Mouse (Mus musculus): ENCODE data around the gene Lrrc4b.

Lrrc4b gene

GRCm38 (mm10) chr7:44428968-44429521, at the start of gene Lrrc4b:
Gene Lrrc4b, plus strand, starts transcription at chr7:44429018.
- DNase-seq (ENCODE audit: low spot score in 2 of 2), result peak; percentile 76 to 80

- peak; percentile 82 to 85 for DNase-seq (ENCODE audit: low spot score in 2 of 2)
Observed at GRCm38 (mm10) chr7:44382541-44382940, 46.3 kb upstream of the Lrrc4b start.

- DNase-seq (ENCODE audit: low spot score in 2 of 2), result peak; percentile 82 to 88
Observed at GRCm38 (mm10) chr7:44383980-44384715, 44.7 kb upstream of the Lrrc4b start, which contains the start of gene Syt3. Gene Syt3, plus strand, starts transcription at chr7:44384102.

GRCm38 (mm10) chr7:44384716-44385059, 44.1 kb upstream of the Lrrc4b start:
- DNase-seq (ENCODE audit: low spot score in 2 of 2), result no peak

GRCm38 (mm10) chr7:44385720-44386119, 43.1 kb upstream of the Lrrc4b start, which contains the start of gene 1700008O03Rik:
Gene 1700008O03Rik, minus strand, starts transcription at chr7:44385820.
- no peak for DNase-seq (ENCODE audit: low spot score in 2 of 2)

GRCm38 (mm10) chr7:44391831-44392230, 37.0 kb upstream of the Lrrc4b start:
- no peak for DNase-seq (ENCODE audit: low spot score in 2 of 2)

- DNase-seq (ENCODE audit: low spot score in 2 of 2), result no peak
Observed at GRCm38 (mm10) chr7:44392341-44392740, 36.5 kb upstream of the Lrrc4b start.

- no peak for DNase-seq (ENCODE audit: low spot score in 2 of 2)
Observed at GRCm38 (mm10) chr7:44393284-44393683, 35.5 kb upstream of the Lrrc4b start.

- peak; percentile 53 to 57 for DNase-seq (ENCODE audit: low spot score in 2 of 2)
Observed at GRCm38 (mm10) chr7:44398570-44398969, 30.2 kb upstream of the Lrrc4b start.

- DNase-seq (ENCODE audit: low spot score in 2 of 2), result no peak
Observed at GRCm38 (mm10) chr7:44401673-44402072, 27.1 kb upstream of the Lrrc4b start.

GRCm38 (mm10) chr7:44405346-44406014, 23.3 kb upstream of the Lrrc4b start:
- peak; percentile 96 for DNase-seq (ENCODE audit: low spot score in 2 of 2)

- no peak for DNase-seq (ENCODE audit: low spot score in 2 of 2)
Observed at GRCm38 (mm10) chr7:44406015-44406355, 22.8 kb upstream of the Lrrc4b start.

- no peak for DNase-seq (ENCODE audit: low spot score in 2 of 2)
Observed at GRCm38 (mm10) chr7:44411144-44411543, 17.7 kb upstream of the Lrrc4b start.

GRCm38 (mm10) chr7:44413307-44413706, 15.5 kb upstream of the Lrrc4b start:
- DNase-seq (ENCODE audit: low spot score in 2 of 2), result no peak

GRCm38 (mm10) chr7:44427666-44428065, 1.2 kb upstream of the Lrrc4b start:
- no peak for DNase-seq (ENCODE audit: low spot score in 2 of 2)

GRCm38 (mm10) chr7:44428171-44428950, 457 bp upstream of the Lrrc4b start:
- peak; percentile 50 to 54 for DNase-seq (ENCODE audit: low spot score in 2 of 2)

GRCm38 (mm10) chr7:44429534-44430488, 993 bp downstream of the Lrrc4b start:
- DNase-seq (ENCODE audit: low spot score in 2 of 2), result peak; percentile 59 to 69

- DNase-seq (ENCODE audit: low spot score in 2 of 2), result peak in 1 of 2 experiments; percentile 44
Observed at GRCm38 (mm10) chr7:44432550-44432949, 3.7 kb downstream of the Lrrc4b start.

- no peak for DNase-seq (ENCODE audit: low spot score in 2 of 2)
Observed at GRCm38 (mm10) chr7:44433371-44433770, 4.6 kb downstream of the Lrrc4b start.

GRCm38 (mm10) chr7:44434089-44434488, 5.3 kb downstream of the Lrrc4b start:
- no peak for DNase-seq (ENCODE audit: low spot score in 2 of 2)

GRCm38 (mm10) chr7:44435796-44436195, 7.0 kb downstream of the Lrrc4b start:
- DNase-seq (ENCODE audit: low spot score in 2 of 2), result no peak
